Mouse (Mus musculus): ENCODE measurements at regions not wholly inside any gene's neighbourhood (a gene's known extent, or its start where the extent isn't known, plus 50 kb on each side); places are given as distances from the start of the nearest gene placed in this dataset.

GRCm38 (mm10) chr4:89034822-89035221 lies 102.1 kb upstream of the Mtap start:
- Histone ChIP-seq H3K4me3 (replicated peaks; ENCODE audit: low read length) (no peak overlapping the region), H3K36me3 (ENCODE audit: control insufficient read depth, insufficient read depth, low read length) (no peaks in the 10 kb centered on the region), H3K27me3 (ENCODE audit: control insufficient read depth, insufficient read depth, low read length) (no peaks in the 10 kb centered on the region), H3K4me1 (ENCODE audit: control insufficient read depth, insufficient read depth, low read length) (no peaks in the 10 kb centered on the region), H3K27ac (ENCODE audit: low read length) (no peak overlapping the region), H3K9me3 (replicated peaks; ENCODE audit: control insufficient read depth, low read length) (no peaks in the 10 kb centered on the region), H3K9ac (ENCODE audit: low read length) (no peak overlapping the region), H3K4me2 (ENCODE audit: low read depth, low read length) (no peak overlapping the region)
- no peak for ATAC-seq (ENCODE audit: insufficient read depth, low FRiP score)
- WGBS = 81% methylated on average over 2 of the region's 2 CpGs

GRCm38 (mm10) chr4:89034299-89034698 lies 102.6 kb upstream of the Mtap start:
- H3K9ac ChIP-seq (ENCODE audit: low read length) = no peak overlapping the region
- H3K4me1 ChIP-seq (ENCODE audit: control insufficient read depth, insufficient read depth, low read length) = no peaks in the 10 kb centered on the region
- WGBS = 60% methylated on average over 3 of the region's 3 CpGs
- H3K27me3 ChIP-seq (ENCODE audit: control insufficient read depth, insufficient read depth, low read length) = no peaks in the 10 kb centered on the region
- H3K4me3 ChIP-seq (replicated peaks; ENCODE audit: low read length) = no peak overlapping the region
- ATAC-seq (ENCODE audit: insufficient read depth, low FRiP score) = no peak
- no peaks in the 10 kb centered on the region for H3K36me3 ChIP-seq (ENCODE audit: control insufficient read depth, insufficient read depth, low read length)
- no peak overlapping the region for H3K4me2 ChIP-seq (ENCODE audit: low read depth, low read length)
- H3K27ac ChIP-seq (ENCODE audit: low read length) = no peak overlapping the region
- H3K9me3 ChIP-seq (replicated peaks; ENCODE audit: control insufficient read depth, low read length) = no peaks in the 10 kb centered on the region

GRCm38 (mm10) chr4:89012681-89013353 lies 124.1 kb upstream of the Mtap start:
- H3K4me2 ChIP-seq (ENCODE audit: low read depth, low read length) = no peak overlapping the region
- H3K9me3 ChIP-seq (replicated peaks; ENCODE audit: control insufficient read depth, low read length) = no peaks in the 10 kb centered on the region
- ATAC-seq (ENCODE audit: insufficient read depth, low FRiP score) = no peak
- H3K27ac ChIP-seq (ENCODE audit: low read length) = no peak overlapping the region
- H3K9ac ChIP-seq (ENCODE audit: low read length) = no peak overlapping the region
- no peaks in the 10 kb centered on the region for H3K27me3 ChIP-seq (ENCODE audit: control insufficient read depth, insufficient read depth, low read length)
- H3K4me3 ChIP-seq (replicated peaks; ENCODE audit: low read length) = no peak overlapping the region
- no peaks in the 10 kb centered on the region for H3K36me3 ChIP-seq (ENCODE audit: control insufficient read depth, insufficient read depth, low read length)
- 16% methylated on average over 2 of the region's 2 CpGs for WGBS
- no peaks in the 10 kb centered on the region for H3K4me1 ChIP-seq (ENCODE audit: control insufficient read depth, insufficient read depth, low read length)

GRCm38 (mm10) chr4:89008561-89008960 lies 128.4 kb upstream of the Mtap start:
- 78% methylated on average over 5 of the region's 5 CpGs for WGBS
- H3K27ac ChIP-seq (ENCODE audit: low read length) = no peak overlapping the region
- no peaks in the 10 kb centered on the region for H3K4me1 ChIP-seq (ENCODE audit: control insufficient read depth, insufficient read depth, low read length)
- no peak overlapping the region for H3K4me2 ChIP-seq (ENCODE audit: low read depth, low read length)
- H3K4me3 ChIP-seq (replicated peaks; ENCODE audit: low read length) = no peak overlapping the region
- H3K9ac ChIP-seq (ENCODE audit: low read length) = no peak overlapping the region
- no peaks in the 10 kb centered on the region for H3K27me3 ChIP-seq (ENCODE audit: control insufficient read depth, insufficient read depth, low read length)
- no peaks in the 10 kb centered on the region for H3K9me3 ChIP-seq (replicated peaks; ENCODE audit: control insufficient read depth, low read length)
- no peak for ATAC-seq (ENCODE audit: insufficient read depth, low FRiP score)
- H3K36me3 ChIP-seq (ENCODE audit: control insufficient read depth, insufficient read depth, low read length) = no peaks in the 10 kb centered on the region

GRCm38 (mm10) chr4:89001470-89001869 lies 121.5 kb upstream of the Ifne start:
- whole genome bisulfite sequencing = 76% methylated on average over 4 of the region's 4 CpGs

GRCm38 (mm10) chr4:89000855-89001254 lies 120.9 kb upstream of the Ifne start:
- Histone ChIP-seq H3K4me1 (ENCODE audit: control insufficient read depth, insufficient read depth, low read length) (no peaks in the 10 kb centered on the region), H3K36me3 (ENCODE audit: control insufficient read depth, insufficient read depth, low read length) (no peaks in the 10 kb centered on the region), H3K4me3 (replicated peaks; ENCODE audit: low read length) (no peak overlapping the region), H3K9me3 (replicated peaks; ENCODE audit: control insufficient read depth, low read length) (no peaks in the 10 kb centered on the region), H3K27ac (ENCODE audit: low read length) (no peak overlapping the region), H3K9ac (ENCODE audit: low read length) (no peak overlapping the region), H3K4me2 (ENCODE audit: low read depth, low read length) (no peak overlapping the region), H3K27me3 (ENCODE audit: control insufficient read depth, insufficient read depth, low read length) (no peaks in the 10 kb centered on the region)
- no peak for ATAC-seq (ENCODE audit: insufficient read depth, low FRiP score)
- WGBS = 80% methylated on average over 4 of the region's 4 CpGs

More at GRCm38 (mm10) chr4:89001470-89001869, 121.5 kb upstream of the Ifne start:
- Histone ChIP-seq H3K4me3 (replicated peaks; ENCODE audit: low read length) (no peak overlapping the region), H3K4me1 (ENCODE audit: control insufficient read depth, insufficient read depth, low read length) (no peaks in the 10 kb centered on the region), H3K36me3 (ENCODE audit: control insufficient read depth, insufficient read depth, low read length) (no peaks in the 10 kb centered on the region), H3K4me2 (ENCODE audit: low read depth, low read length) (no peak overlapping the region), H3K27me3 (ENCODE audit: control insufficient read depth, insufficient read depth, low read length) (no peaks in the 10 kb centered on the region), H3K9me3 (replicated peaks; ENCODE audit: control insufficient read depth, low read length) (no peaks in the 10 kb centered on the region), H3K27ac (ENCODE audit: low read length) (no peak overlapping the region), H3K9ac (ENCODE audit: low read length) (no peak overlapping the region)
- ATAC-seq (ENCODE audit: insufficient read depth, low FRiP score) = no peak

GRCm38 (mm10) chr4:89000200-89000599 lies 120.2 kb upstream of the Ifne start:
- Histone ChIP-seq H3K27me3 (ENCODE audit: control insufficient read depth, insufficient read depth, low read length) (no peaks in the 10 kb centered on the region), H3K9ac (ENCODE audit: low read length) (no peak overlapping the region), H3K36me3 (ENCODE audit: control insufficient read depth, insufficient read depth, low read length) (no peaks in the 10 kb centered on the region), H3K9me3 (replicated peaks; ENCODE audit: control insufficient read depth, low read length) (no peaks in the 10 kb centered on the region), H3K4me3 (replicated peaks; ENCODE audit: low read length) (no peak overlapping the region), H3K27ac (ENCODE audit: low read length) (no peak overlapping the region), H3K4me2 (ENCODE audit: low read depth, low read length) (no peak overlapping the region), H3K4me1 (ENCODE audit: control insufficient read depth, insufficient read depth, low read length) (no peaks in the 10 kb centered on the region)
- 81% methylated on average over 6 of the region's 6 CpGs for WGBS
- ATAC-seq (ENCODE audit: insufficient read depth, low FRiP score) = no peak

GRCm38 (mm10) chr4:88998286-88998685 lies 118.3 kb upstream of the Ifne start:
- no peak overlapping the region for H3K27ac ChIP-seq (ENCODE audit: low read length)
- H3K9me3 ChIP-seq (replicated peaks; ENCODE audit: control insufficient read depth, low read length) = no peaks in the 10 kb centered on the region
- no peak overlapping the region for H3K9ac ChIP-seq (ENCODE audit: low read length)
- H3K4me2 ChIP-seq (ENCODE audit: low read depth, low read length) = no peak overlapping the region
- H3K36me3 ChIP-seq (ENCODE audit: control insufficient read depth, insufficient read depth, low read length) = no peaks in the 10 kb centered on the region
- H3K27me3 ChIP-seq (ENCODE audit: control insufficient read depth, insufficient read depth, low read length) = no peaks in the 10 kb centered on the region
- H3K4me1 ChIP-seq (ENCODE audit: control insufficient read depth, insufficient read depth, low read length) = no peaks in the 10 kb centered on the region
- ATAC-seq (ENCODE audit: insufficient read depth, low FRiP score) = no peak
- H3K4me3 ChIP-seq (replicated peaks; ENCODE audit: low read length) = no peak overlapping the region
- WGBS = 70% methylated on average over 5 of the region's 5 CpGs

- Histone ChIP-seq H3K4me1 (ENCODE audit: control insufficient read depth, insufficient read depth, low read length) (no peaks in the 10 kb centered on the region), H3K27me3 (ENCODE audit: control insufficient read depth, insufficient read depth, low read length) (no peaks in the 10 kb centered on the region), H3K27ac (ENCODE audit: low read length) (no peak overlapping the region), H3K9ac (ENCODE audit: low read length) (no peak overlapping the region), H3K4me3 (replicated peaks; ENCODE audit: low read length) (no peak overlapping the region), H3K4me2 (ENCODE audit: low read depth, low read length) (no peak overlapping the region), H3K9me3 (replicated peaks; ENCODE audit: control insufficient read depth, low read length) (no peaks in the 10 kb centered on the region), H3K36me3 (ENCODE audit: control insufficient read depth, insufficient read depth, low read length) (no peaks in the 10 kb centered on the region)
- no peak for ATAC-seq (ENCODE audit: insufficient read depth, low FRiP score)
- WGBS = 76% methylated on average over 5 of the region's 5 CpGs
These were observed 115.3 kb upstream of the Ifne start for GRCm38 (mm10) chr4:88995129-88995919.
